Mouse (Mus musculus): ENCODE results near the gene Actr1a. TPM values are rescaled to one million over a fixed set of nuclear protein-coding genes. Genes with fewer than 3 reads are reported as not detected.

The Actr1a gene
- total RNA-seq (2023) = 10 to 100 TPM; 83.9 to 91.4 TPM

DNA sequence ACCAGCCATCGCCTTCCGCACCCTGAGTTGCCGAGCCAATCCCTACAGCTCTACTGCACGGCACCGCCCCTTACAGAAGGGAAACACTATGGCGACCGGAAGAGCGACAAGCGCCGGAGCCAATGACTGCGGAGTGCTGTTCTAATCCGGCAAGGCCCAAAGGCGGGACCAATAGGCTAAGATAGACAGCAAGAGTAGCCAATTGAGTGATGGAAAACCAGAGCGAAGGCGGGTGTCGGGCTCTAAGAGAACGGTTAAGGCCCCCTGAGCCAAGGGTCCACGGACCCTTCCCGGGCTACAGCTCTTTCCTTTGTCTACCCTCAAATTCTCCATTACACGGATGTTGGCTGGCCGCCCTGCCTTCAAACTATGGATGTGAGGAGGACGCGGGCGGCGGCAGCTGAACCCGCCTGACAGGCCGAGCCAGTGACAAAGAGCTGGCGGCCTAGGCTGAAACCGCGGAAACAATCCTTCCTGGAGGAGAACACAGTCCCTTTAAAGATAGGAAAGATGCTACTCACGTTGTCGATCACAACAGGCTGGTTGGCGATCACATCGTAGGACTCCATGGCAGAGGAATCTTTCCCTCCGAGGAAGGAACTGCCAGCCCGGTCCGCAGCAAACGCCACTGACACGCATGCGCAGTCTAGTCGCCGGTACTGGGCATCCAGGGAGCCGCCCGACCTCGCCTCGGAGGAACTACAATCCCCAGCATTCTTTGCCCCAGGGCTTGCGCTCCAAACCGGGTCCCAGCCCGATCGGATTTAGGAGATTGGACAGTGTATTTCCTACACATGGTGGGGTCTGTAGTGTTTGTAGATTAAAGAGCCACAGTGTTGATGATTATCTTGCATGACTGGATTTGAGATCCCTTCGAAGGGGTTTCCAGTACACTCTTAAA is at the start of gene Actr1a:
Gene Actr1a (minus strand): TSS at position 640 of the 901 bp plus-strand sequence.

DNA sequence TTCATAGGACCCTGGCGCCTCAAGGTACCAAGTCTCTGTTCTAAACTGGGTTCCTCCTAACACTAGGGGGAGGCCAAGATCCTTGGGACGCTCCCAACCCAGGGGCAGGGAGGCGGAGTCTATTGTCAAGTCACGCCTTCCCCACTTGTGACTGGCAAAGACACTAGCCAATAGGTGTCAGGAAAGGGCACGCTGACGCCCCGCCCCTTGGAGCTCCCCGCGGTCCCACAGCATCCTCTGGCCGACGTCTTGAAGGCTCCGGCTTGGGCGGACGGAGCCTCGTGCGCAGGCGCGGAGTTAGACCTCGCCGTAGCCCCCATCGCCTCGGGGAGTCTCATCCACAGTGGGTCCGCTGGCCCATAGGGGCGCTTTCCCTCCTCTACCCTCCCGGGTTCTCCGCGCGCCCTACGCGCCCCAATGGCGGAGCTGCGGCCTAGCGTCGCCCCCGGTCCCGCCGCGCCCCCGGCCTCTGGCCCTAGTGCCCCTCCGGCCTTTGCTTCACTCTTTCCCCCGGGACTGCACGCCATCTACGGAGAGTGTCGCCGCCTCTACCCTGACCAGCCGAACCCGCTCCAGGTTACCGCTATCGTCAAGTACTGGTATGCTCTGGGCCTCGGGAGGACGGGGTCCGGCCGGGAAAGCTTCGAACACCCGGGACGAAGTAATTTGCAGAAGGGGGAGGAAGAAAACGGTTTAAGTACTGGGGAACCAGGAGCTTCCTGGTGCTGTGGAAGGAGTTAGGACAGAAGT is 1.3 kb upstream of the Actr1a start, which contains the start of gene Sufu:
Gene Sufu (plus strand): TSS at position 211 of the 750 bp plus-strand sequence.

DNA sequence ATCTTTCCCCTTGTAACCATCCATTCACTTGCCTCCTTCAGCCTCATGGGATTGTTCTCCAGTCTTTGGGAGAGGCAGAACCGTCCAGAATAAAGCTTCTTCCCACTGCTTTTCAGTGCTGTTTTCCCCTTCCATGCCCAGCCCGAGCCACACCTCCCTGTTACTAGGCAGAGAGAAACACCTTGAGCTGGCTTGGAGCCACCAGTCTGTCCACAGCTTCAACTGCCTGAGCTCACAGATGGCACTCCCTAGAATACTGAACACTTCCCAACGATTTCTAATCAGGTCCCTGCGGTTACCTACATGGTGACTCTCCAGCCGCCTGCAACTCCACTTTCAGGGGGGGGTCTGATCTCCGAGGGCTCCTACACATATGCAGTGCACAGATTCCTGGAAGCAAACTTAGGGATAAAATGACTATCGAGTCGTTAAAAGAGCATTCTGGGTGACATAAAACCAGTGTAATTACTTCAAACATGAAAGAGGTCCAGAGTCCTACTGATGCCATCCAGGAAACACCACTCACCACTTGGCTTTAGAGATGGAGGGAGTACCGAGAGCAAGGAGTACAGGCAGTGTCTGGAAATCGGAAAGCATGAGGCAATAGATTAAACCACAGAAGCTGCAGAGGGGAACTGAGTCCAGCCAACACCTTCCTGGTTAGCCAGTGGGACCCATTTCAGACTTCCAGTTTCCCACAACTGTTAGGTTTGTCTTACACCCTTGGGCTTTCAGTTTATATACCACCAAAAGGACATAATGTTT is 45.2 kb downstream of the Actr1a start, which contains the start of gene 2310034G01Rik:
Gene 2310034G01Rik (minus strand): TSS at position 135 of the 765 bp plus-strand sequence.

DNA sequence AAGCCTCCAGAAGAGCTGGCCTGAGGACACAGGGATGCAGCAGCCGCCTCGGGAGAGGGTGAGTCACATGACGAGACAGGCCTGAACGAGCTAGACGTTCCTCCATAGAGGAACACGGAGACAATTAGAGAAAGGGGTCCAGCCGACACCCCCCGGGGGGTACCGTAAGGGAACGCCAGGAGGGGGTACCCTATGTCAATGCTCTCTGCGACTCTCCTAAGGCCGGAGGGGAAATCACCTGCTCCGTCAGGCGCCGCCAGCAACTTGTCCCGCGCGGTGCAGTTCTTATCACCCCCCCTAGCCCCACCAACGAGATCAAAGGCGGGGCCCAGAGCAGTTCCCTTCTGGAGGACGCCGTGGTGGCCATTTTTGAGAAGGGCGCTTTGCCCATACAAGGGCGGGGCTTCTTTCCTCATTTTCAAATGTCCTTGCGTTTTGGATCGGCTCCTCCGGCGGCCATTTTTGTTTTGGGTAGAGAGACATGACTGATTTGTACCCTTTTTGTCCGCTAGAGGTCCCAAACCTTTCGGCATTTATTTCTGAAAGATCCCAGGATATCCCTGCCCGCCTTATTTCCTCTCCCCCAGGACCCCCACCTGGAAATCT is 57.1 kb downstream of the Actr1a start, which contains the start of gene Cuedc2:
Gene Cuedc2 (minus strand): TSS at position 372 of the 606 bp plus-strand sequence.

DNA sequence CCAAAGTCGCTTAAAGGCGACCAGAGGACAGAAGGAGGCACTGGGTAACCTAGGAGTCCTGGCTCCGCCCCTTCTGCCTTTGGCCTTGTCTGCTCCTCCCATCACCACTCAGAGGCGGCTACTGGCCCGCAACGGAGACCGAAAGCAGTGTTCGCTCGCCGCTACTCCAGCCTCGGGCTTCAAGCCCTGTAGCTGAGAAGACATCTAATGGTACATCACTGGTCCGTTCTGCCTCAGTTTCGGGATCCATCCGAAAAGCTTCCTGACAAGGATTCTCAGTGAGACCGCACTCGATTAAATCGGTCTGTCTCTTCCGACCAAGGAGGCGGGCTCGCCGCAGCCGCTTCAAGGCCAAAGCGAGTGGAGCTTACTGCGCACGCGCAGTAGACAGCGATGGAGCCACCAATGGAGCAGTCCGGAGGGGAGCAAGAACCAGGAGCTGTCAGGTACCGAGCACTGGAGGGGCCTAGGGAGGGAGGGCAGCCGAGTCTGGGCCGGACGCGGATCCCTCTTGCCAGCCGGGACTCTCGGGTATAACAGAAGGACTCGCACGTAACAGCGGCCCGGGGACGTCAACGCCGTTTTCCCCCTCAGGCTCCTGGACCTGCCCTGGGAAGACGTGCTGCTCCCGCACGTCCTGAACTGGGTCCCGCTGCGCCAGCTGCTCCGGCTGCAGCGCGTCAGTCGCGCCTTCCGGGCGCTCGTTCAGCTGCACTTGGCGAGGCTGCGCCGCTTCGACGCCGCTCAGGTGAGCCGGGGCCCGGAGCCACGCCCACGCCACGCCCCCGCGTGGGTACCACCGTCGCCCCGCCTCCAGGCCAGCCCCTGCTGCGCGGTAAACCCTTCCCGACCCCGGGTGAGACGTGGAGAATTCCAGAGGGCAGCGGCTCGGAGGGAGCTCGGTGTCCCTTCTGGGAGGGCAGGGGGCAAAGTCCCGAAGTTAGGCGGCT is 67.2 kb downstream of the Actr1a start, which contains the start of gene Fbxl15:
Gene Fbxl15 (plus strand): TSS at position 104 of the 950 bp plus-strand sequence.

Other genes starting within 250 kb of the Actr1a start
- not detected for gene Pitx3, start 247.4 kb downstream of the Actr1a start, total RNA-seq (2023)
- 10 to 100 TPM; 56.1 to 60.1 TPM for gene Gbf1, start 243.2 kb downstream of the Actr1a start, total RNA-seq (2023)
- 10 to 100 TPM; 41.7 to 43.7 TPM for gene Nfkb2, start 91.4 kb downstream of the Actr1a start, total RNA-seq (2023)
- gene Psd, start 68.6 kb downstream of the Actr1a start, total RNA-seq (2023) = under 1 TPM in 1 of 2 experiments, not detected in 1; 0.53 TPM
- 1 to 10 TPM; 3.0 TPM for gene Fbxl15, start 67.6 kb downstream of the Actr1a start, total RNA-seq (2023)
- 100 to 1,000 TPM in 1 of 2 experiments, 10 to 100 TPM in 1; 92.6 to 101 TPM for gene Cuedc2, start 57.0 kb downstream of the Actr1a start, total RNA-seq (2023)
- 10 to 100 TPM; 29.0 to 32.7 TPM for gene Mfsd13a, start 54.6 kb downstream of the Actr1a start, total RNA-seq (2023)
- gene 2310034G01Rik, start 45.4 kb downstream of the Actr1a start, total RNA-seq (2023) = not detected
- 10 to 100 TPM in 1 of 2 experiments, 1 to 10 TPM in 1; 9.0 to 11.5 TPM for gene Sufu, start 1.1 kb upstream of the Actr1a start, total RNA-seq (2023)
- gene Trim8, start 106.0 kb upstream of the Actr1a start, total RNA-seq (2023) = 10 to 100 TPM; 40.9 to 47.7 TPM
- gene Arl3, start 177.4 kb upstream of the Actr1a start, total RNA-seq (2023) = 10 to 100 TPM in 1 of 2 experiments, 1 to 10 TPM in 1; 9.2 to 12.5 TPM
- gene Sfxn2, start 177.6 kb upstream of the Actr1a start, total RNA-seq (2023) = 10 to 100 TPM in 1 of 2 experiments, 1 to 10 TPM in 1; 8.3 to 12.6 TPM
- 10 to 100 TPM; 57.5 to 76.1 TPM for gene Wbp1l, start 203.3 kb upstream of the Actr1a start, total RNA-seq (2023)